Mouse (Mus musculus): Measurements from ENCODE around the gene Depdc7. TPM values are rescaled to one million over a fixed set of nuclear protein-coding genes. Genes with fewer than 3 reads are reported as not detected.
A peak's percentile ranks its signal among the peaks of the same experiment; 100 is the strongest.

Depdc7 gene
- polyA plus RNA-seq, 1 experiment from 2014 or later: 2.2 TPM

GRCm38 (mm10) chr2:104740248-104740949, 2.3 kb downstream of the Depdc7 start:
- no peak for TF ChIP-seq EP300 (IDR thresholded peaks at IDR 0.05)
- no peak for TF ChIP-seq CTCF (IDR thresholded peaks at IDR 0.05)
- Histone ChIP-seq H3K27me3 (replicated peaks; ENCODE audit: insufficient read depth, low read length) (no peaks in the 10 kb centered on the region), H3K4me2 (replicated peaks; ENCODE audit: low read depth, low read length) (no peak overlapping the region), H3K9ac (replicated peaks; ENCODE audit: low read depth) (no peak overlapping the region), H3K36me3 (ENCODE audit: insufficient read depth, low read length) (no peaks in the 10 kb centered on the region), H3K27ac (ENCODE audit: low read length) (no peak overlapping the region), H3K4me1 (ENCODE audit: insufficient read depth, low read depth, low read length) (no peaks in the 10 kb centered on the region), H3K4me3 (ENCODE audit: low read depth, low read length) (no peak overlapping the region), H3K9me3 (ENCODE audit: low read length) (no peaks in the 10 kb centered on the region)
- WGBS: 61% methylated on average over 7 of the region's 7 CpGs
- ATAC-seq (no peak), DNase-seq (ENCODE audit: low spot score) (no peak)

DNA sequence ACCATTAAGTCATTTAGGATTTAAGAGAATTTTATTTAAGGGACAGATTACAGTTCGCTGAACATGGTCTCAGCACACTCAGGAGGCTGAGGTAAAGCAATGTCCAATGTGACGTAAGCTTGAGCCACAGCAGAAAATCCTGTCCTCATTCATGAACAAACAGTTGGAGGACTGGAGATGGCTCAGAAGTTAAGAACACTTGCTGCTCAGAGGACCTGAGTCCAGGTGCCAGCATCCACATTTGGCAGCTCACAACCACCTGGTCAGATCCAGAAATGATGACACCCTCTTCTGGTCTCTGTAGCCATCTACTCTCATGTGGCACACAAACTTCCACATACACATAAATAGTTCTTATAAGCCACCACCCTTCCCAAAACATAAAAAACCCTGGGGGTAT, 3.0 kb downstream of the Depdc7 start:
- H3K27me3 ChIP-seq (replicated peaks; ENCODE audit: insufficient read depth, low read length): no peaks in the 10 kb centered on the region
- H3K4me2 ChIP-seq (replicated peaks; ENCODE audit: low read depth, low read length): no peak overlapping the region
- no peak overlapping the region for H3K9ac ChIP-seq (replicated peaks; ENCODE audit: low read depth)
- H3K36me3 ChIP-seq (ENCODE audit: insufficient read depth, low read length): no peaks in the 10 kb centered on the region
- DNase-seq (ENCODE audit: low spot score): no peak
- no peaks in the 10 kb centered on the region for H3K9me3 ChIP-seq (ENCODE audit: low read length)
- WGBS: 98% methylated on average over 2 of the region's 2 CpGs
- H3K4me1 ChIP-seq (ENCODE audit: insufficient read depth, low read depth, low read length): no peaks in the 10 kb centered on the region
- no peak for ATAC-seq
- no peak overlapping the region for H3K4me3 ChIP-seq (ENCODE audit: low read depth, low read length)
- TF ChIP-seq EP300 (IDR thresholded peaks at IDR 0.05): no peak
- TF ChIP-seq CTCF (IDR thresholded peaks at IDR 0.05): no peak
- no peak overlapping the region for H3K27ac ChIP-seq (ENCODE audit: low read length)

DNA sequence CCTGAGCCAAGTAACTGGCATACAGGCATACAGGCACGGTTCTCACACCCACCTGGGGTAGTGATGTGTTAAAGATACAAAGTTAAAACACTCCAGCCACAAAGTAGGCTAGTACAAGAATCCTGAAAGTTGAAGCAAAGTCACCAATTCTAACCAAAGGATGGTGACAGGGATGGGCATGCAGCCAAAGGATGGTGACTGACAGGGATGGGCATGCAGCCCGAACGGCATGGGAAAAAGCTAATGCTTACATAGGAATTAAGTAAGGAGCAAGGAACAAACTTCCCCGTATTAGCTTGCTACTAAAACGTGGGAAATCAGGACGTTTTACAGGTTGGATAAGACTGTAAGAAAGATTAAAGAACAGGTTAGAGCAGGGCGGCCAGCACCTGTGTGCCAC, 6.4 kb downstream of the Depdc7 start:
- TF ChIP-seq EP300 (IDR thresholded peaks at IDR 0.05) (no peak), CTCF (IDR thresholded peaks at IDR 0.05) (no peak)
- no peak overlapping the region for H3K9ac ChIP-seq (replicated peaks; ENCODE audit: low read depth)
- H3K4me3 ChIP-seq (ENCODE audit: low read depth, low read length): no peak overlapping the region
- H3K4me2 ChIP-seq (replicated peaks; ENCODE audit: low read depth, low read length): no peak overlapping the region
- ATAC-seq: no peak
- H3K27ac ChIP-seq (ENCODE audit: low read length): no peak overlapping the region
- H3K36me3 ChIP-seq (ENCODE audit: insufficient read depth, low read length): no peaks in the 10 kb centered on the region
- no peaks in the 10 kb centered on the region for H3K27me3 ChIP-seq (replicated peaks; ENCODE audit: insufficient read depth, low read length)
- H3K9me3 ChIP-seq (ENCODE audit: low read length): no peaks in the 10 kb centered on the region
- 55% methylated on average over 7 of the region's 7 CpGs for WGBS
- no peaks in the 10 kb centered on the region for H3K4me1 ChIP-seq (ENCODE audit: insufficient read depth, low read depth, low read length)
- no peak for DNase-seq (ENCODE audit: low spot score)

GRCm38 (mm10) chr2:104732562-104733256, 10.0 kb downstream of the Depdc7 start:
- WGBS: 71% methylated on average over 7 of the region's 7 CpGs
- Histone ChIP-seq H3K27ac (ENCODE audit: low read length) (no peak overlapping the region), H3K4me3 (ENCODE audit: low read depth, low read length) (no peak overlapping the region)

DNA sequence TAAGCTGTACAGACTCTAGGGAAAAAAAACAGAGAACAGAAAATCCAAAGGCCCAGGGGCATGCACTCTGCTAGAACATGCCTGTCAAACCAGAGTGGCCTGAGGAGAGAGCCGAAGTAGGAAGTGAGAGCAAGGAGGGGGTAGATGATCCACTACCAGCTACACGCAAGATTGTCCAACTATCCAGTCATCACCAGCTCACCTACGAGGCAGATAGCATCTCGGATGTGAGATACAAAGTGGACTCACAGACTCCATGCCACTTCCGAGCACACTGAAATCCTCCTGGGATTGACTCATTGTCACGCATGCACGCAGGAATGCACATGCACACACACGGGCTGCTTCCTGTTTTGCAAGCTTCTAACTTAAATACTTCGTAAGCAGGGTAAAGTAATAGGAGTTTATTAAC, 10.6 kb downstream of the Depdc7 start:
- no peaks in the 10 kb centered on the region for H3K4me1 ChIP-seq (ENCODE audit: insufficient read depth, low read depth, low read length)
- no peaks in the 10 kb centered on the region for H3K36me3 ChIP-seq (ENCODE audit: insufficient read depth, low read length)
- H3K27ac ChIP-seq (ENCODE audit: low read length): no peak overlapping the region
- no peak overlapping the region for H3K9ac ChIP-seq (replicated peaks; ENCODE audit: low read depth)
- H3K4me2 ChIP-seq (replicated peaks; ENCODE audit: low read depth, low read length): no peak overlapping the region
- H3K9me3 ChIP-seq (ENCODE audit: low read length): no peaks in the 10 kb centered on the region
- no peak overlapping the region for H3K4me3 ChIP-seq (ENCODE audit: low read depth, low read length)
- ATAC-seq (no peak), DNase-seq (ENCODE audit: low spot score) (no peak)
- WGBS: 72% methylated on average over 9 of the region's 9 CpGs
- TF ChIP-seq EP300 (IDR thresholded peaks at IDR 0.05): no peak
- TF ChIP-seq CTCF (IDR thresholded peaks at IDR 0.05): no peak
- no peaks in the 10 kb centered on the region for H3K27me3 ChIP-seq (replicated peaks; ENCODE audit: insufficient read depth, low read length)

More at GRCm38 (mm10) chr2:104732562-104733256, 10.0 kb downstream of the Depdc7 start:
- DNase-seq (ENCODE audit: low spot score) (no peak), ATAC-seq (no peak)
- Histone ChIP-seq H3K9ac (replicated peaks; ENCODE audit: low read depth) (no peak overlapping the region), H3K27me3 (replicated peaks; ENCODE audit: insufficient read depth, low read length) (no peaks in the 10 kb centered on the region), H3K36me3 (ENCODE audit: insufficient read depth, low read length) (no peaks in the 10 kb centered on the region), H3K9me3 (ENCODE audit: low read length) (no peaks in the 10 kb centered on the region), H3K4me1 (ENCODE audit: insufficient read depth, low read depth, low read length) (no peaks in the 10 kb centered on the region), H3K4me2 (replicated peaks; ENCODE audit: low read depth, low read length) (no peak overlapping the region)
- TF ChIP-seq CTCF (IDR thresholded peaks at IDR 0.05) (no peak), EP300 (IDR thresholded peaks at IDR 0.05) (no peak)

- no peaks in the 10 kb centered on the region for H3K27me3 ChIP-seq (replicated peaks; ENCODE audit: insufficient read depth, low read length)
- no peaks in the 10 kb centered on the region for H3K4me1 ChIP-seq (ENCODE audit: insufficient read depth, low read depth, low read length)
- H3K36me3 ChIP-seq (ENCODE audit: insufficient read depth, low read length): no peaks in the 10 kb centered on the region
- H3K9ac ChIP-seq (replicated peaks; ENCODE audit: low read depth): no peak overlapping the region
- ATAC-seq (peak; percentile 62), DNase-seq (ENCODE audit: low spot score) (peak; percentile 60)
- H3K4me2 ChIP-seq (replicated peaks; ENCODE audit: low read depth, low read length): no peak overlapping the region
- H3K27ac ChIP-seq (ENCODE audit: low read length): no peak overlapping the region
- 38% methylated on average over 1 of the region's 1 CpGs for WGBS
- no peak overlapping the region for H3K4me3 ChIP-seq (ENCODE audit: low read depth, low read length)
- no peaks in the 10 kb centered on the region for H3K9me3 ChIP-seq (ENCODE audit: low read length)
- peak; percentile 73 for TF ChIP-seq EP300 (IDR thresholded peaks at IDR 0.05)
- TF ChIP-seq CTCF (IDR thresholded peaks at IDR 0.05): no peak
These were observed 15.3 kb downstream of the Depdc7 start for GRCm38 (mm10) chr2:104727369-104727768.

Data from lung, postnatal 0 days (tissue).